Mouse (Mus musculus) neutrophil, adult 5-6 weeks (primary cell): Measurements from ENCODE around the gene Mark3. TPM values are rescaled to one million over a fixed set of nuclear protein-coding genes. Genes with fewer than 3 reads are reported as not detected.
A peak's percentile ranks its signal among the peaks of the same experiment; 100 is the strongest.
"Not testable (repeated sequence)": the region's sequence is repeated elsewhere in the genome, so short reads cannot be mapped to it uniquely, and the experiment has no call there.

Experiments
- ATAC-seq: fragments of 151-379, 151-347 bp; 2 replicates; pipeline ENCODE4 v1.8.0; 2017; ENCODE audit warnings: mild to moderate bottlenecking, moderate TSS enrichment; ENCODE audit not compliant: insufficient number of reproducible peaks, poor library complexity, low FRiP score, severe bottlenecking; ENCODE audit errors: extremely low read depth
- total RNA-seq: library from RNA; stranded (forward); fragments of 200-1000 nt; gene quantifications from 2 replicates; pipeline ENCODE4 v1.2.3, GENCODE M21; 2017

The Mark3 gene
- total RNA-seq = 125 and 130 TPM in 2 replicates

GRCm38 (mm10) chr12:111574074-111574886, at the start of gene Mark3:
Mark3 (plus strand) TSS chr12:111574523.
- ATAC-seq = peak; percentile 98

- peak; percentile 64 for ATAC-seq
These were observed 49.4 kb upstream of the Mark3 start for GRCm38 (mm10) chr12:111524883-111525282.

- no peak for ATAC-seq
These were observed 46.6 kb upstream of the Mark3 start for GRCm38 (mm10) chr12:111527643-111528281.

- no peak for ATAC-seq
These were observed 45.1 kb upstream of the Mark3 start for GRCm38 (mm10) chr12:111529192-111529591.

- ATAC-seq = no peak
These were observed 41.1 kb upstream of the Mark3 start for GRCm38 (mm10) chr12:111533096-111533794.

- no peak for ATAC-seq
These were observed 39.0 kb upstream of the Mark3 start for GRCm38 (mm10) chr12:111535281-111535680.

- ATAC-seq = peak; percentile 4; the same call in 1 of the 2 replicates
These were observed 38.6 kb upstream of the Mark3 start for GRCm38 (mm10) chr12:111535762-111536161.

- ATAC-seq = no peak
These were observed 37.6 kb upstream of the Mark3 start for GRCm38 (mm10) chr12:111536746-111537145.

GRCm38 (mm10) chr12:111537341-111537740, 37.0 kb upstream of the Mark3 start:
- no peak for ATAC-seq

- peak; percentile 95 for ATAC-seq
These were observed 36.5 kb upstream of the Mark3 start, which contains the start of gene Eif5 for GRCm38 (mm10) chr12:111537796-111538291. Eif5 (plus strand) TSS chr12:111538016.

GRCm38 (mm10) chr12:111538292-111539040, 35.9 kb upstream of the Mark3 start:
- peak; percentile 7; the same call in 1 of the 2 replicates for ATAC-seq

GRCm38 (mm10) chr12:111539041-111539345, 35.3 kb upstream of the Mark3 start:
- ATAC-seq = no peak

- ATAC-seq = no peak
These were observed 27.3 kb upstream of the Mark3 start for GRCm38 (mm10) chr12:111547070-111547469.

GRCm38 (mm10) chr12:111548555-111549289, 25.6 kb upstream of the Mark3 start:
- no peak for ATAC-seq

GRCm38 (mm10) chr12:111550679-111551078, 23.6 kb upstream of the Mark3 start:
- no peak for ATAC-seq

GRCm38 (mm10) chr12:111552342-111552741, 22.0 kb upstream of the Mark3 start:
- ATAC-seq = no peak

- ATAC-seq = no peak
These were observed 19.0 kb upstream of the Mark3 start for GRCm38 (mm10) chr12:111555357-111555756.

GRCm38 (mm10) chr12:111555893-111556292, 18.4 kb upstream of the Mark3 start:
- ATAC-seq = not testable (repeated sequence)
